Mouse (Mus musculus): ENCODE data around the gene Crocc. TPM values are rescaled to one million over a fixed set of nuclear protein-coding genes. Genes with fewer than 3 reads are reported as not detected.

The Crocc gene
- 13.7 TPM for total RNA-seq (2023)

GRCm38 (mm10) chr4:141060426-141061301 is at the start of gene Crocc:
TSS of gene Crocc (minus strand) at chr4:141060550.

GRCm38 (mm10) chr4:141088033-141088432 is 27.7 kb upstream of the Crocc start, which contains the start of gene Spata21:
TSS of gene Spata21 (plus strand) at chr4:141088333.

GRCm38 (mm10) chr4:141077681-141078509 is 17.5 kb upstream of the Crocc start, which contains the start of gene Necap2:
TSS of gene Necap2 (minus strand) at chr4:141078357.

GRCm38 (mm10) chr4:141010118-141010517 is 50.2 kb downstream of the Crocc start, which contains the start of gene Mfap2:
TSS of gene Mfap2 (plus strand) at chr4:141010418.

GRCm38 (mm10) chr4:140986711-140987395 is 73.5 kb downstream of the Crocc start, which contains the start of gene Atp13a2:
TSS of gene Atp13a2 (plus strand) at chr4:140986873.

Other genes starting within 250 kb of the Crocc start
- gene Padi3, start 249.9 kb downstream of the Crocc start, total RNA-seq (2023), result not detected
- 0.31 TPM for gene Padi1, start 214.8 kb downstream of the Crocc start, total RNA-seq (2023)
- gene Padi2, start 154.2 kb downstream of the Crocc start, total RNA-seq (2023), result 42.4 TPM
- gene Sdhb, start 99.3 kb downstream of the Crocc start, total RNA-seq (2023), result 84.0 TPM
- 31.8 TPM for gene Atp13a2, start 73.7 kb downstream of the Crocc start, total RNA-seq (2023)
- not detected for gene Mfap2, start 50.1 kb downstream of the Crocc start, total RNA-seq (2023)
- 69.7 TPM for gene Necap2, start 17.8 kb upstream of the Crocc start, total RNA-seq (2023)
- gene Spata21, start 27.8 kb upstream of the Crocc start, total RNA-seq (2023), result not detected
- 97.7 TPM for gene Szrd1, start 79.2 kb upstream of the Crocc start, total RNA-seq (2023)
- gene Fbxo42, start 87.4 kb upstream of the Crocc start, total RNA-seq (2023), result 21.5 TPM
- gene Rsg1, start 153.4 kb upstream of the Crocc start, total RNA-seq (2023), result 2.3 TPM
- gene Arhgef19, start 178.9 kb upstream of the Crocc start, total RNA-seq (2023), result not detected
- 1.2 TPM for gene Epha2, start 240.7 kb upstream of the Crocc start, total RNA-seq (2023)

Data from CD8-positive naive resting alpha-beta T cell, adult 57 days (primary cell).